Mouse (Mus musculus) megakaryocyte progenitor cell, adult 5-6 weeks (primary cell): ENCODE data around the gene Fanca. TPM values are rescaled to one million over a fixed set of nuclear protein-coding genes. Genes with fewer than 3 reads are reported as not detected.
A peak's percentile ranks its signal among the peaks of the same experiment; 100 is the strongest.
"Not testable (repeated sequence)": the region's sequence is repeated elsewhere in the genome, so short reads cannot be mapped to it uniquely, and the experiment has no call there.

ENCODE experiments used
- ATAC-seq: replicated peaks from 2 replicates; pipeline ENCODE4 v1.8.0; 2016; ENCODE audit warnings: mild to moderate bottlenecking, moderate TSS enrichment, inconsistent platforms; ENCODE audit not compliant: poor library complexity
- total RNA-seq, 2 experiments: library from RNA; stranded (forward) in 1 of 2; stranded (reverse) in 1 of 2; fragments of 157-497, 149-512 nt in 1 of 2; fragments of 200-1000 nt in 1 of 2; gene quantifications; 2 replicates each; pipeline versions ENCODE4 v1.2.3 to v1.2.4; 2015 to 2017

Fanca gene
- total RNA-seq, 2 experiments from 2014 or later = 34.5 to 41.3 TPM

DNA sequence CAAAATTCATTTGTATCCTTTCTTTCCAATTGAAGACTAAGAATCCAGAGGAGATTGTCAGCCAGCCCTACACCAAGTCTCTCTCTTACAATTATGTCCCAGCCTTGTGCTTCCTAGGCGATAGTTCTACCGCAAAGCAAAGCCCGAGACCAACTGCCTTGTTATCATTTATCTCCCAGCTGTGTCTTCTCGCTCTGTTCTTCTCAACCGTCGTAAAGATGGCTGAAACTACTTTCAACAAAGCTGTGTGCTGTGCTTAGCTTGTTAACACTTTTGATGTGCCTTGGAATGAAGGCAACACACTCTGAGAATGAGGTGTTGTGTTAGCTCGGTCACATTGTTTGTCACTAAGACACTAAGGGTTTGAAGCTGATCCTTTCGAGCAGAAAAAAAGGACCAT, 13.4 kb upstream of the Fanca start:
- ATAC-seq = peak; percentile 65

DNA sequence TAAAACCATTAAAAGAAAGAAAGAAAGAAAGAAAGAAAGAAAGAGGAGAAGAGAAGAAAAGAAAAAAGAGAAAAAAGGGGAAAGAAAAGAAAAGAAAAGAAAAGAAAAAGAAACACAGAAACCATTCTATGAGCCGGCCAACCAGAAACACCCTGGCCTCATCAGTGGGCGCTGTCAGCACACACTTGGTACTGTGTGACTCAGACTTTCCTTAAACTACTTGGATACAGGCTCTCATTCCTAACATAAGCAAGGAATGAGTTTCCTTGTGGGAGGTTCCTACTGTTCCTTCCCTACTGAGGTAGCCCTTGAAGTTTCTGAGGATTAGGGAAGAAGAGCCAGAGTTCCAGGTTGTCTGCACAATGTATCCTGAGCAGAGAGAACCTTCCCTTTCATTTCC, 12.9 kb upstream of the Fanca start:
- no peak for ATAC-seq

DNA sequence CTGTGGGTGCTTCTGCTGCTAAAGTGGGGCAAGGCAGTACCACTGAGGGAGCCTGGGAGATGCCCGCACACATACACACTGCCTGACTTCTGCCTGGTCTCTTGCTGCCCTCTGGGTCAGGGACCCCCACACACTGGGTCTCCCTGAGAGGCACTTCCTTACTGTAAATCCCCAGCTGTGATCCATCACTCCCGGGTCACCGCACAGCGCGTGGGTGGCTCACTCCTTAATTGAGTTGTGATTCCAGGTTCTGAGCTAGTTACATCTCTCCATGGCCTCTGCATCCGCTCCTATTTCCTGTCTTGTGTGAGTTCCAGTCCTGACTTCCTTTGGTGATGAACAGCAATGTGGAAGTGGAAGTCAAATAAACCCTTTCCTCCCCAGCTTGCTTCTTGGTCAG, 12.3 kb upstream of the Fanca start:
- ATAC-seq = no peak

DNA sequence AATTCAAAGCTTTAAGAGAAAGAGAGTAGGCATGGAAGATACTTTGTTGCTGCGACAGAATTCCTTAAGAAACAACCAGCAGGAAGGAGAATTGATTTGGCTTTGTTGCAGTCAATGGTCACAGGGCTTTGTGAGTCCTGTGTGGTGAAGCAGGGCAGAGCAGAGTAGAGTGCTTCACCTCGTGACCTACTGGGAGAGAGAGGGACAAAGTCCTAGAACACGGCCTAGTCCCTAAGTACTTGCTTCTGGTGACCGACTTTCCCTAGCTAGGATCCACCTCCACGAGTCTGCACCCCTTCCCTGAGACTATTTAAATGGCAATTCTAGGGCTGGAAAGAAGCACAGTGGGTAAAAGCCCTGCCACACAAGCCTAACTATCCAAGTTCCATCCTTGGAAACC, 11.6 kb upstream of the Fanca start:
- ATAC-seq = no peak

DNA sequence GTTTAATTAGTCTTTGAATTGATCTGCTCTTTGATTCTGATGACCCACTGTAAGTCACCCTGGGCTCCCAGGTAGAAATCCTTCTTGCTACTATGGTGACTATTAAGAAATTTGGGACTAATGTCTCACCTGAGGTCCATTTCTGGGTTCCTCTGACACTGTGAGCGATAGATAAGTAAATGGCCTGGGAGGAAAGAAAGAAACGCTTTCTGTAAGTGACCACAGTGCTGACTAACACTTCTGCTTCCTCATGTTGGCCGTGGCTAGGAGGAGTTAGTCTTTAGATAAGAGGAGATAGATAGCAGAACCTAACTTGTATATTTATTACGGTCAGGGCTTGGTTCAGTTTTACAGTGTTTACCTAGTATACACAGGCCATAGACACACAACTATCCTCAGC, 11.0 kb upstream of the Fanca start:
- ATAC-seq = no peak

DNA sequence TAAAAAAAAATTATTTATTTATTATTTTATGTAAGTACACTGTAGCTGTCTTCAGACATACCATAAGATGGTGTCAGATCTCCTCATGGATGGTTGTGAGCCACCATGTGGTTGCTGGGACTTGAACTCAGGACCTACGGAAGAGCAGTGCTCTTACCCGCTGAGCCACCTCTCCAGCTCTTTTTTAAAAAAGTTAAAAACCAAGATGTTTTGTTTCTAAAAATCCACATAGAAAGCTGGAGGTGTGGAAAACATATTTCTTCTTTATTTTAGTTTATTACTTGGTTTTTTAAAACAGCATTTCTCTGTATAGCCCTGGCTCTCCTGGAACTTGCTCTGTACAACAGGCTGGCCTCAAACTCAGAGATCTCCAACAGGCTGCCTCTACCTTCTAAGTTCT, 10.2 kb upstream of the Fanca start:
- no peak for ATAC-seq

DNA sequence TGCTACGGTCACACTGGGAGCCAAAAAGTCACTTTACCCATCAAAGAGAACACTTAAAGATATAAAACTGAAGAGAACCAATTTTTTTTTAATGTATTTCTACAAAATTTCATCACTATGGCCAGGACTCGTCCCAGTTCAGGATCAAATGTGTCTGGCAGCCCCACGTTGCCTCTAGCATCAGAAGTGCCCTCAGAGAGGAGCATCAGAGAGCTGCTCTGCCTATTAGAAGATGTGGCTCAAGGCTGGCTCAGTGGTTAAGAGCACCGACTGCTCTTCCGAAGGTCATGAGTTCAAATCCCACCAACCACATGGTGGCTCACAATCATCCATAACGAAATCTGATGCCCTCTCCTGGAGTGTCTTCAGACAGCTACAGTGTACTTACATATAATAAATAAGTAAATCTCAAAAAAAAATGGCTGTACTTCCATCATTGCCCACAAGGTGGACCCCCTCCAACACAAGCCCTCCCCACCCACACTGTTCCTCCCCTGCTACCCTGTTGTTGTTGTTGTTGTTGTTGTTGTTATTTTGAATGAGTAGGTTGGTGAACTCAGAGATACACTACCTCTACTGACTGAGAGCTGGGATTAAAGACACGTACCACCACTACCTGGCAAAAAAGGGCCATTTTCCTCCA, 1.3 kb upstream of the Fanca start:
- ATAC-seq = peak; percentile 38

DNA sequence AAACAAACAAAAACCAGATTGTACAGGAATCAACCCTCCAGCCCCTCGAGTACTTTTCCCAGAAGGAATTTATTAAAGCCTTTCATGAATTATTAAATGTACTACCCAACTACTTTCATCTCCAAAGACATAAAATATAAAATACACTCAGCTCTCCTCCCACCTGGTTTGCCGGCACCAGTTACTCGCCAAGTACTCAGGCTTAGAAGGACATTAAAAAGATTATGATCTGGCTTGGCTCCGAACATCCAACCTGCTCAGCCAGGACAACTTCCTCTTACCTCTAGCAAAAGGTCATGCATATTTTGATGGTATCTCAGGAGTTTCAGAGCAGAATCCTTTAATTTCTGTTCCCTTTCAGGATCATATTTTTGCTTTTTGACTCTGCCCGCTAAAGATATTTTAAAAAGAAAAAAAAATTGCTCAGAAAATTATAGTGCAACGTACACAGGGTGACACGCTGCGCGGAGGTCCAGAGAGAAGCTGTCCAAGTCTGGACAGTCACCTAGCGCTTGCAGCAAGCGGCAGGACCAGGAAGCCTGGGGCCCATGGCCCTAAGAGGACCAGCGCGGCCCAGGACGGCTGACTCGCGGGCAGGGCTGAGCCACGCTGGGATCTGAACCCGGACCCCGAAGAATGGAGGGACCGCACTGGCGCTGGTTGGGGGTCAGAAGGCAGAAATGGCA, 452 bp downstream of the Fanca start:
- ATAC-seq = peak; percentile 49

DNA sequence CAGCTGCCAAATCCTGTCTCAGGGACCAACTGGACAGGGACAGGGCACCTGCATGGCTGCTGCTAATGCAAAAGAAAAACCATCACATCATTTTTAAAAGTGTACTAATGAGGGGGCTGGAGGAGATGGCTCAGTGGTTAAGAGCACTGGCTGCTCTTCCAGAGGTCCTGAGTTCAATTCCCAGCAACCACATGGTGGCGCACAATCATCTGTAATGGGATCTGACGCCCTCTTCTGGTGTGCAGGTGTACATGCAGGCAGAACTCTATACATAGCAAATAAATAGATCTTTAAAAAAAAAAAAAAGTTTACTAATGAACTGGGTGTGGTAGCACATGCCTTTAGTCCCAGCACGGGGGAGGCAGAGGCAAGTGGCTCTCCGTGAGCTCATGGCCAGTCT, 9.6 kb downstream of the Fanca start:
- no peak for ATAC-seq

DNA sequence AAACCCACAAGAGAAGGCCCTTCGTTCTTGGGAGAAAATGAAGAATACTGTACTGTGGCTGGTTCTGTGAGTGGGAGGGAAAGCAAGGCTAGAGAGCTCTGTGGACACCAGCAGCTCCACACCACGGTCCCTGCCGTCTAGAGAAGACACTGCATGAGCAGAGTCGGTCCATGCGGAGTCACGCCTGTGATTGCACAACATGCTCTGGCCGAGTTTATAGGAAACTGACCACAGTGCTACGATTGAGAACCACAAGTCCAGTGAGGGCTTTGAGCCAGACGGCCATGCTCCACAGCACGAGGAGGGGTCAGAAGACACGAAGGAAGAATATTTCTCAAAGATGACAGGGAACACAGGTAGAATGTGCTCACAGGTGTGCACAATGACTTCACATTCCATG, 20.1 kb downstream of the Fanca start:
- ATAC-seq = no peak

DNA sequence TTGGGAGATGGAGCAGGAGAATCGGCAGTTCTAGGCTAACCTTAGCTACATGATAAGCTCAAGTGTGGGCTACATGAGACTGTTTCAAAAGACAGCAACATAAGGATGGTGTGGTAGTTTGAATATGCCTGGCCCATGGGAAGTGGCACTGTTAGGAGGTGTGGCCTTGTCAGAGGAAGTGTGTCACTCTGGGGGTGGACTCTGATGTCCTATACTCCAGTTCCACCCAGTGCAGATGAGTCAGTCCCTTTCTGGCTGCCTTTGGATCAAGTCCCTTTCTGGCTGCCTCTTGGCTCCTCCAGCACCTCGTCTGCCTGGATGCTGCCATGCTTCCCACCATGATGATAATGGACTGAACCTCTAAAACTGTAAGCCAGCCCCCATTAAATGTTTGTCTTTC, 25.6 kb downstream of the Fanca start:
- ATAC-seq = no peak

DNA sequence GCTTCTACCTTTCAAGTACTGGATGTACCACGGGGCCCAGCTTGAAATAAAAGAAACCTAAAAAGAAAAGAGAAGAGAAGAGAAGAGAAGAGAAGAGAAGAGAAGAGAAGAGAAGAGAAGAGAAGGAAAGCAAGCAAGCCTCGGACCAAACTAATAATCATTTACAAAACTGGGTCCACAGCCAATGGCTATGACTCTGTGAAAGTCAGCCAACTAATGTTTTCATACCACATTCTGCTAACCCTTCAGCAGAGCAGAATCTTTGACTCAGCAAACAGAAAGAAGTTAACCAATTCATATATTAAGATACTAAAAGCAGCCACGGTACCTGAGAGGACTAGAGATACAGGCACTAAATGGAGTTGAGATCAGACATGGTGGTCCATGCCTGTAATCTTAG, 26.1 kb downstream of the Fanca start:
- no peak for ATAC-seq

DNA sequence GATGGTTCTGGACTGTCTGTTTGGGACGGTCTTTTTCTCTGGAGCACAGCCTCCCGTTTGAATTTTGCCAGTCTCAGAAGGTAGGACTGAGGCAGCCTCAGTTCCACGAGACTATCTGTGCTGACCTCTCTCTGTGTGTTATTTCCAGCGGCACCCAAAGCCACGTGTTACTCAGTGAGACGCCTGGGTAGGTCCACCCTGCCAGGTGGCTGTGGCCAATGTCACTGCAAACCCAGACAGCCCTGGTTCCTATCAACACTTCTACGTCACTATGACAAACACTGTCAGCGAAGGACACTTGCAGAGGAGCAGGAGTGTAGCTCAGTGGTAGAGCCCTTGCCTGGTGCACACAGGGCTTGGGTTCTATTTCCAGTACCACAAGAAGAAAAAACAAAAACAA, 26.7 kb downstream of the Fanca start:
- no peak for ATAC-seq

DNA sequence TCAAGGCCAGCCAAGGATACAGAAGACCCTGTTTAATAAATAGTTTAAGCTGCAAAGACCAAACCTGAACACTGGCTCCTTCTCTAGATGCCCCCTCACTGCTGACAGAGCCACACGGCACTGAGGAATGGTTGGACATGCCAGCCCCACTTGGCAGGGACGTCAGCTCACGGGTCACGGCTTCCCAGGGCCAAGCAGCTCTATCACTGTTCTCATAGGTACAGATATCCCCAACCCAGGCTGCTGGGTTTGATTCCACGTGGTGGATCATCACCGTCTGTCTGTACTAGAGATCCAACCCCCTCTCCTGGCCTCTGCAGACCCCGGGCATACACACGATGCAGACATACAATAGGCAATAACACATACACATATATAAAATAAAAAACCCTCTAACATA, 27.7 kb downstream of the Fanca start:
- ATAC-seq = no peak

DNA sequence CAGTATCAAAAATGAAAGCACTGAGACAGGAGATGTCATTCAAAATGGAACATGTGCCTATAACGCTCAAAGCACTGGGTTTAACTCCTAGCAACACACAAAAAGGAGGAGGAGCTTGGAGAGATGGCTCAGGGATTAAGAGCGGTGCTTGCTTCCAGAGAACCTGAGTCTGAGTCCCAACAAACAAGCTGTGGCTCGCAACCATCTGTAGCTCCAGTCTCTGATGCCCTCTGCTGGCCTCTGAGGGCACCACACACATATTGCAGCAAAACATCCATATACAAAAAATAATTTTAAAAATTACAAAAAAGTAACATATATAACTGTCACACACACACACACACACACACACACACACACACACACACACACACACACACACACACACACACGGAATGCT, 28.2 kb downstream of the Fanca start:
- ATAC-seq = peak; percentile 76

DNA sequence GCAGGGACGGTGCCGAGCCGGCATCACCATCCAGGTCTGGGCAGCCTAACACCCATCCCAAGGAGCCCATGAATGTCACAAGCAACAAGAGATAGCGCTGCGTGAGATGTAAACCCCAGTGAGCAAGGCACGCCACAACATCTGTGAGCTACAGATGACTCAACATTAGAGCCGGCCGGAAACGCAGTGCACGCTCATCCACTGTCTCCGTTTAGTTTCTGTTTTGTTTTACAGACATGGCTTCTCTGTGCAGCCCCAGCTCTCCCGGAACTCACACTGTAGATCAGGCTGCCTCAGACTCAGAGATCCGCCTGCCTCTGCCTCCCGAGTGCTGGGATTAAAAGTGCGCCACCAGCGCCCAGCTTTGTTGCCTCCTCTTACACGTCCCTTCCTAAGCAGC, 31.0 kb downstream of the Fanca start:
- no peak for ATAC-seq

DNA sequence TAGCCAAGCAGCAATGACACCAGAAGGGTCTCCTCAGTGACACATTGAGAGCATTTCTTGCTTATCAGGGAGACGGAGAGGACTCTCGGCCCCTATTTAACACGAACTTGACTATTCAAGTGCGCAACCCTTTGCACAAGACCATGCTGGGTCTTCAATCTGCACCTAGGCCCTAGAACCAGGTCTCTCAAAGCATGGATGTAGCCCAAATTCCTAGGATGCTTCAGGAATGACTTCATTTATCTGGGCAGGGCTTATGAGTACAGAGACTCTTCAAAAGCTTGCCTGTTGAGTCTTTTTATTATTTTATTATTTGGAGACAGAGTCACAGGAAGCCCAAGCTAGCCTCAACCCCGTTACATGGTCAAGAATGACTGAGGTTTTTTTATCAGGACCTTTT, 33.9 kb downstream of the Fanca start:
- ATAC-seq = no peak

DNA sequence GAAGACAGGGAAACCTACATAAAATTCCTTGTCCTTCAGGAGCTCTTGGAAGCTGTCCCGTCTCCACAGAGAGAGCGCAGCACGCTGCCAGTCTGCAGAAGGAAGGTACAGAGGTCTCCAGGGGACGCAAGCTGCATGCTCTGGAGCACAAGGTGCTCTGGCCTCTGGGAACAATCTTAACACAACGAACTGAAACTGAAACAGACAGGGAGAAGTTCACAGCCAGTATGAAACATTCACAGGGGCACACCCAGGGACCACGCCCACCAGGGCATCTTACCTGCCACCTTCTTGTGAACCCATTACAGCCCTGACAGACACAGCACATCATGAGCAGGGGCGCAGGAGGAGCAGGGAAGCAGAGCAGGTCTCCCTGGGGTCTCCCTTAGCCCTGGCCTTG, 34.4 kb downstream of the Fanca start:
- no peak for ATAC-seq

DNA sequence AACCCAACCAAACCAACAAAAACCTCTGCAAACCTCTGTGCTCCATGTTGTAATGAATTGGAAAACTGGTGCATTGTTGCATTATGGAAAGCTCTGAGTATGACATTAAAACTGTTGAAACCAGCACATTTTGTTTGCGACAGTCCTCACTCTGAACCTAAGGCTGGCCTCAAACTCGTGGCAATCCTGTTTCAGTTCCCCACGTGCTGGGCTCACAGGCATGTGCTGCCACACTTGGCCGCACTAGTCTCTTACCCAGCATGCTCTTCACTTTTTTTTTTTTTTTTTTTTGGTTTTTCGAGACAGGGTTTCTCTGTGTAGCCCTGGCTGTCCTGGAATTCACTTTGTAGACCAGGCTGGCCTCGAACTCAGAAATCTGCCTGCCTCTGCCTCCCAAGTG, 35.4 kb downstream of the Fanca start:
- not testable (repeated sequence) for ATAC-seq

DNA sequence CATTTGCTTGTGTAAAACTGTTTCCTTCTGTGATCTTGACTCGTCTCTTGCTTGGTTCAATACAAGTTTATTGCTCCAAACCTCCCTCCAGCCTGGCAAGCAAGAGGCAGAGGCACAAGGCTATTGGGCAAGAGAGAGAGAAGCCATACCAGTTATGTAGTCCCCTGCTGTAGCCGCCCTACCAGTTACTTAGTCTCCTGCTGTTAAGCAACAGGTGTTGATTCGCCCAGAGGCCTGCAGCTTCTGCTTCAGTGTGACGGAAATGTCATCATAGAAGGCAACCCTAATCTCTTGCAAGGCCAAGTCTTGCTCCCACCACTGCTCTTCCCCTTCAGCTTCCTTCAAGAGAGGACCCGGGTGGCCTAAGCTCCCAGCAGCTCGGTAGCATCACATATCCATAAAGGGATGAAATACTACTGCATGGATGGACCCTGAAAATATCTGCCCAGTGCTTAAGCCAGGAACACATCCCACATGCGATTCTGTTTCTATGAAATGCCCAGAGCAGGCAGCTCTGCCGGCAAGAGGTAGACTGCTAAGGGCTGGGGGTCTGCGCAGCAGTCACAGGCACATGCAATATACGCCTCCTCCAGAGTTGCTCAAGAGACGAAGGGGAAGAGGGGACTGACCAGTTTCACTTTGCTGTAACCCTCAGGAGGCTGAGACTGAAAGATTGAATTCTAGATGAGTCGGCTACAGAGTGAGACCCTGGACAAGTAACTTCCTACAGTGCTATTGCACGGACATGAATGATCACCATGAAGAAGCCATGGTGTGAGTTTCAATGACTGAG, 37.9 kb downstream of the Fanca start:
- ATAC-seq = peak; percentile 89

DNA sequence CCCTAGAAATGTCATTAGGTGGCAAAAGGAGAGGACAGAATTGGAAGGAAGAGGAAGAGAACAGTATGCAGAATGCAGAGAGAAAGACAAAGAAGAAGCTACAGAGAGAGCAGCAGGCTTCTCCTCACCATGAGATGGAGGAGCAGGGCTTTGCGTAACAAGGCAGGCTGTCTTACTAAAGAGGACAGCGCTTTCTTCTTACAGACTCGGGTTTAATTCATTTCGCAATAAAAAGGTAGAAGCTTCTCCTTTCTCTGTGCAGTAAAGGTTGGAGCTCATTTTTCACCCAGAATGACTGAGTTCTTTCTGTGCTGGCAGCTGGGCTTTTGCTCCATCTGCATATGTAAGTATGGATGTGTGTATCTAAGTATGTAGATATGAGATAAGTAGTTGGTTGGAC, 38.5 kb downstream of the Fanca start:
- peak; percentile 54 for ATAC-seq

DNA sequence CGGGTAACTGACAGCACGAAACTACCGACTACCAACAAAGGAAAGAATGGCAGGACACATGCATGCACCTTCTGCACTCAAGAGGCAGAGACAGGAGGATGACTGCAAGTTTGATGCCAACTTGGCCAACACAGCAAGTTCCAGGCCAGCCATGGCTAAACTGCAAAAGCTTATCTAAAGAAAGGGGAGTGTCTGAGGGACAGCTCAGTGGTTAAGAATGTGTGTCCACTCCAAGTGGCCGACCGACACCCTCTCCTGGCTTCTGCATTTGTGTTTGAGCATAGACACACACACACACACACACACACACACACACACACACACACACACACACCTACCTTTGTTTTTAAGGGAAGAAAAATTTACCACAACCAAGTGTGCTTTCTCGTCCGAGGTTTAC, 39.9 kb downstream of the Fanca start:
- ATAC-seq = no peak
